Mouse (Mus musculus): ENCODE results near the gene Thegl.
"Not testable (repeated sequence)": the region's sequence is repeated elsewhere in the genome, so short reads cannot be mapped to it uniquely, and the experiment has no call there.

Thegl gene

GRCm38 (mm10) chr5:77015544-77016482, at the start of gene Thegl:
TSS of gene Thegl (plus strand) at chr5:77016023.
- peak; percentile 92 for DNase-seq

- DNase-seq = no peak
These were observed 46.6 kb upstream of the Thegl start for GRCm38 (mm10) chr5:76969250-76969649.

- DNase-seq = not testable (repeated sequence)
These were observed 44.7 kb upstream of the Thegl start for GRCm38 (mm10) chr5:76971115-76971514.

- DNase-seq = no peak
These were observed 42.3 kb upstream of the Thegl start for GRCm38 (mm10) chr5:76973488-76973887.

- no peak for DNase-seq
These were observed 41.6 kb upstream of the Thegl start for GRCm38 (mm10) chr5:76974207-76974553.

GRCm38 (mm10) chr5:76974554-76975285, 41.1 kb upstream of the Thegl start, which contains the start of gene Srp72:
TSS of gene Srp72 (plus strand) at chr5:76974683.
- peak; percentile 92 for DNase-seq

- DNase-seq = no peak
These were observed 40.1 kb upstream of the Thegl start for GRCm38 (mm10) chr5:76975736-76976135.

GRCm38 (mm10) chr5:76984015-76984414, 31.8 kb upstream of the Thegl start:
- no peak for DNase-seq

- no peak for DNase-seq
These were observed 25.0 kb upstream of the Thegl start for GRCm38 (mm10) chr5:76990789-76991188.

GRCm38 (mm10) chr5:76993174-76993814, 22.5 kb upstream of the Thegl start:
- no peak for DNase-seq

- DNase-seq = peak; percentile 65
These were observed 17.4 kb upstream of the Thegl start for GRCm38 (mm10) chr5:76998416-76998815.

- no peak for DNase-seq
These were observed 14.6 kb upstream of the Thegl start for GRCm38 (mm10) chr5:77001192-77001591.

- no peak for DNase-seq
These were observed 11.6 kb upstream of the Thegl start, which contains the start of gene Arl9 for GRCm38 (mm10) chr5:77004051-77004821. TSS of gene Arl9 (plus strand) at chr5:77004055.

- DNase-seq = no peak
These were observed 5.5 kb upstream of the Thegl start for GRCm38 (mm10) chr5:77010352-77010751.

- no peak for DNase-seq
These were observed 4.7 kb upstream of the Thegl start for GRCm38 (mm10) chr5:77011082-77011481.

- no peak for DNase-seq
These were observed 2.7 kb upstream of the Thegl start for GRCm38 (mm10) chr5:77013171-77013570.

GRCm38 (mm10) chr5:77028034-77028433, 12.2 kb downstream of the Thegl start:
- DNase-seq = no peak

- DNase-seq = peak; percentile 29
These were observed 13.9 kb downstream of the Thegl start for GRCm38 (mm10) chr5:77029735-77030134.

GRCm38 (mm10) chr5:77035101-77035500, 19.3 kb downstream of the Thegl start:
- not testable (repeated sequence) for DNase-seq

GRCm38 (mm10) chr5:77038451-77038850, 22.6 kb downstream of the Thegl start:
- no peak for DNase-seq

- no peak for DNase-seq
These were observed 23.6 kb downstream of the Thegl start for GRCm38 (mm10) chr5:77039391-77039790.

GRCm38 (mm10) chr5:77044362-77044761, 28.5 kb downstream of the Thegl start:
- no peak for DNase-seq
